Mouse (Mus musculus) MEL (cell line): ENCODE data around the gene Prokr2.

Experiments
- CHD1 ChIP-seq: IDR thresholded peaks from 2 replicates; pipeline ENCODE4 v1.6.1; 2012; ENCODE audit warnings: low read depth, mild to moderate bottlenecking, inconsistent platforms, low read length, improper control_type of control experiment
- CTCF ChIP-seq, 3 experiments: IDR thresholded peaks in 2 of 3; conservative IDR thresholded peaks in 1 of 3; 2 replicates each; pipeline ENCODE4 v1.5.1; 2011 to 2012; ENCODE audit warnings: low read length in 3 of 3, low read depth in 2 of 3, mild to moderate bottlenecking in 2 of 3, improper control_type of control experiment in 1 of 3, inconsistent platforms in 1 of 3, mixed read lengths in 1 of 3, moderate library complexity in 1 of 3; ENCODE audit not compliant: control insufficient read depth in 1 of 3, insufficient read depth in 1 of 3, poor library complexity in 1 of 3, severe bottlenecking in 1 of 3
- MYC ChIP-seq: IDR thresholded peaks from 2 replicates; pipeline ENCODE4 v1.6.1; 2011; ENCODE audit warnings: low read depth, mild to moderate bottlenecking, low read length, improper control_type of control experiment, moderate library complexity
- POLR2A ChIP-seq, 2 experiments: IDR thresholded peaks; 2 replicates each; pipeline ENCODE4 v1.6.1; 2011 to 2012; ENCODE audit warnings: low read length in 2 of 2, mild to moderate bottlenecking in 2 of 2, control low read depth in 1 of 2, improper control_type of control experiment in 1 of 2, low read depth in 1 of 2, moderate library complexity in 1 of 2; ENCODE audit not compliant: control insufficient read depth in 1 of 2, insufficient read depth in 1 of 2, poor library complexity in 1 of 2
- POLR2AphosphoS2 ChIP-seq: IDR thresholded peaks from 2 replicates; pipeline ENCODE4 v1.6.1; 2011; ENCODE audit warnings: low read length, improper control_type of control experiment
- RAD21 ChIP-seq: IDR thresholded peaks from 2 replicates; pipeline ENCODE4 v1.6.1; 2011; ENCODE audit warnings: mild to moderate bottlenecking, low read depth, low read length, improper control_type of control experiment
- UBTF ChIP-seq: IDR thresholded peaks from 2 replicates; pipeline ENCODE4 v1.6.1; 2012; ENCODE audit warnings: low read depth, mild to moderate bottlenecking, inconsistent platforms, low read length, improper control_type of control experiment, moderate library complexity, borderline replicate concordance; ENCODE audit not compliant: insufficient read depth
- USF1 ChIP-seq: IDR thresholded peaks from 2 replicates; pipeline ENCODE4 v1.6.1; 2014; ENCODE audit warnings: low read depth, mild to moderate bottlenecking, inconsistent platforms, low read length, improper control_type of control experiment, moderate library complexity
- ZKSCAN1 ChIP-seq: IDR thresholded peaks from 2 replicates; pipeline ENCODE4 v1.6.1; 2012; ENCODE audit warnings: low read depth, mild to moderate bottlenecking, inconsistent platforms, low read length, improper control_type of control experiment, moderate library complexity
- ZMIZ1 ChIP-seq: IDR thresholded peaks from 2 replicates; pipeline ENCODE4 v1.6.1; 2012; ENCODE audit warnings: low read depth, mild to moderate bottlenecking, inconsistent platforms, low read length, improper control_type of control experiment, moderate library complexity

DNA sequence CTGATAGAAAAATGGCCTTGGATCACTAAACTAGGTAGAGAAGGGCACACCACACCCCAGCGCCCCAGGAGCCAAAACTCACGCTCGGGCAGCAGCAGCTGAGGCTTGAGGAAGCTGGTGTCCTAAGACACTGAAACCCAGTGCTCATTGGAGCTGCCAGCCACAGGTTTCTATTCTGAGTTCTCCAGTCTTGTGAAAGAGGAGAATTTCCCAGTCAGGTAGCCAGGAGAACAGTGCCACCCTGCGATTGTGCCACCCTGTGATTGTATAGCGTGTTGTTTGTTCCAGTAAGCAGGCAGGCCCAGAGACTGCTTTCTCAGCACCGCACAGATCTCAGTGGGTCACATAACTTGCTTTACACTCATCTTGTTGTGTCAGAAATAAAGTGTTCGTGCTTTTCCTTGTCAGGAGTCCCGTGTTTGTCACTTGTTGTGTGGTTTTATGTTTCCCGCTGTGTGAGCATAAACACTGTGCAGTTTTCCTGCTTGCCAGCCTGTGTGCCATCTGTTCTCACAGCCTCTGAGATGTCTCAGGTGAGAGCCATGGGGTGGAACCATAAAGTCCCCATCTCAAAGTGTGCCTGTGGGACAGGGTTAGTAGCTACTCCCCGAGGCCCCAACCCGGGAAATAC lies 77.9 kb downstream of the Prokr2 start:
- TF ChIP-seq UBTF = no peak
- TF ChIP-seq CHD1 = no peak
- TF ChIP-seq USF1 = no peak
- TF ChIP-seq CTCF (IDR thresholded peaks at IDR 0.05 in 2 of 3, conservative IDR thresholded peaks at IDR 0.05 in 1 of 3; ENCODE audit: control insufficient read depth in 1 of 3, insufficient read depth in 1 of 3, low read depth in 2 of 3, low read length in 3 of 3, poor library complexity in 1 of 3, severe bottlenecking in 1 of 3) = no peak
- no peak for TF ChIP-seq POLR2AphosphoS2
- TF ChIP-seq POLR2A (IDR thresholded peaks at IDR 0.05; ENCODE audit: control insufficient read depth in 1 of 2, insufficient read depth in 1 of 2, low read depth in 1 of 2, low read length in 2 of 2, poor library complexity in 1 of 2) = no peak
- TF ChIP-seq RAD21 = no peak
- TF ChIP-seq MYC = no peak
- TF ChIP-seq ZKSCAN1 = no peak
- no peak for TF ChIP-seq ZMIZ1
